Mouse (Mus musculus): Measurements from ENCODE around the gene Hoxc5.

Gene Hoxc5

GRCm38 (mm10) chr15:102990461-102991397 lies 23.5 kb downstream of the Hoxc5 start, which contains the start of gene Hoxc8:
TSS of gene Hoxc8 (plus strand) at chr15:102990607.
- DNase-seq (ENCODE audit: low spot score in 2 of 2): no peak

DNA sequence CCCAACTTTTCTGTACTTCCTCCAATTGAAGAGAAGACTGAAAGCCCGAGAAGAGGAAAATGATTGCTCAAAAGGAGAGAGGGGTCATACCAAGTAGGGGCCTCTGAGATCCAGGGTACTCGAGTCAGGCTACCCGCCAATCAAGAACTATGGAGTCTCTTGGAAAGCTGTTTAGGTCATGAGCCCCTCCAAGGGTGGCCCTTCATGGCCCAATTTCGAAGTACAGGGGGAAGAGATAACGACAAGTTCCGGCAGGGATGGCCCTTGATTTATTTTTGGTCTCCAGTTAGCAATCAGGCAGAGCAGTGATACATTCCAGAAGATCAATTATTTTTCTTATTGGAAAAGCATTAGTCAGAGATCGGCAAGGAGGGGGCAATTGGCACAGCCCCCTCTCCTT lies 24.5 kb downstream of the Hoxc5 start:
- no peak for DNase-seq (ENCODE audit: low spot score in 2 of 2)

GRCm38 (mm10) chr15:102992206-102992605 lies 25.0 kb downstream of the Hoxc5 start:
- no peak for DNase-seq (ENCODE audit: low spot score in 2 of 2)

- DNase-seq (ENCODE audit: low spot score in 2 of 2): no peak
These were observed 25.6 kb downstream of the Hoxc5 start for GRCm38 (mm10) chr15:102992863-102993262.

GRCm38 (mm10) chr15:102996548-102996947 lies 29.3 kb downstream of the Hoxc5 start:
- no peak for DNase-seq (ENCODE audit: low spot score in 2 of 2)

DNA sequence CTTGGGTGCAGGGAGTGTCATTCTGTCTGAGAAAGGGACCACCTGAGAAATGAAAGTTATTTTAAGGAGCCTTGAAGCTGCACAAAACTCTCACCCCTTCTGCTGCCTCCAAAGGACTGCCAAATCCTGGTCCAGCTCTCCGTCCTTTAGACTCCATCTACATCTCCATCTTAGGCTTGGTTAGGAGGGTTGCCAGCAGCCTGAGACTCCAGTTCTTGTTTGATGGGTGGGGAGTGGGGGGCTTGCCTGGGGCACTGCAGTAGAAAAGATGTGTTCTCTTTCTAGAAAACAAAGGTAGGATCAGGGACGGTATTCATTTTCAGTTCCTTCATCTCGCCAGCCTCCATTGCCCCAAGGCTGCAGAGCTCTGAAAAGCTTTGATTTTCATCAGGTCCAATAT lies 30.2 kb downstream of the Hoxc5 start:
- no peak for DNase-seq (ENCODE audit: low spot score in 2 of 2)

- DNase-seq (ENCODE audit: low spot score in 2 of 2): no peak
These were observed 30.7 kb downstream of the Hoxc5 start, which contains the start of gene Hoxc6 for GRCm38 (mm10) chr15:102997939-102998355. TSS of gene Hoxc6 (plus strand) at chr15:102998257.

GRCm38 (mm10) chr15:102998608-102999182 lies 31.5 kb downstream of the Hoxc5 start:
- no peak for DNase-seq (ENCODE audit: low spot score in 2 of 2)

DNA sequence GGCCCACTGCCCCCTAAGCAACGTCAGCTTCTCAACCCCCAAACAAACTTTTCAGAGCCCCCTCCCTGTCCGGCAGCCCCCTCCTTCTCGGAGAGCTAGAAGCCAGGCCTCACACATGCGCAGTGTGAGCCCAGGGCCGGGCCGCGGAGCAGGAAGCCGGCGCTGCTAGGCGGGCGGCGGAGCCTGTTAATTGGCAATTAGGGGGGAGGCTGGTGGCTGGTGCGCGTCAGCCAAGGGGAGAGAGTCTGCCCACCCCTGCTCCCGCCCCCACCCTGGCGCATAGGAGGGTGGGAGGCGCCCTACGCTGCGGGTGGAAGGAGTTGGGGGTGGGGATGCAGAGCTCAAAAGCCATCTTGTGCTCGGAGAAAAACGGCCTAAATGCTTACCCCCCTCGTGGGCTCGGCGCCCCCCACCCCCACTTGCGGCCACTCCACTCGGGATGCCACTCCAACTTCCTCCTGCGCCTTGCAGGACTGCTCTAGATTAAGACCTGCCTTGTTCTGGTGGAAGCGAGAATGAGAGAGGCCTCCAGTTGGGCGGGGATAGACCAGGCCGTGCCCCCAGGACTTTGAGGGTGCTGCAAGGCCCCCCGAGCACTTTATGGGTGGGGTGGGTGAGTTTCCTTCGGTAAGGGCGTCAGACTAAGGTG lies 32.1 kb downstream of the Hoxc5 start:
- no peak for DNase-seq (ENCODE audit: low spot score in 2 of 2)

GRCm38 (mm10) chr15:102999955-103000354 lies 32.7 kb downstream of the Hoxc5 start:
- no peak for DNase-seq (ENCODE audit: low spot score in 2 of 2)

DNA sequence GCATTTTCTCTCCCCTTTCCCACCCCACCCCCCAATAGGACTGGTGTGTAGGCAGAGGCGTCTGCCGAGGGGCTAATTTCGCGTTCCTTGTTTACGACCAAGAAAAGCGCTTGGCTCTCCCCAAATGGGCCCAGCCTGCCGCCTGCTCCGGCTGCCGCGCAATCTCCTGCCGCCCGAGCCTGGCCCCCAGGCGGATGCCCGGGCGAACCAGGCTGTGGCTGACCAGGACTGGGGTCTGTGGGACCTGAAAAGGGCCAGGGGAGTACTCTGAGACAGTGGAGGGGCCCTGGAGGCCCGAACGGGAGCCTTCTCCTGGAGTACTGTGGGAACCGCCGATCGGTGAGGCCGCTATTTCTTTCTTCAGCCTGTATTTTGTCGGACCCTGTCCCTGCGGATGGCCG lies 33.3 kb downstream of the Hoxc5 start:
- no peak for DNase-seq (ENCODE audit: low spot score in 2 of 2)

- DNase-seq (ENCODE audit: low spot score in 2 of 2): no peak
These were observed 34.1 kb downstream of the Hoxc5 start for GRCm38 (mm10) chr15:103001370-103001769.

DNA sequence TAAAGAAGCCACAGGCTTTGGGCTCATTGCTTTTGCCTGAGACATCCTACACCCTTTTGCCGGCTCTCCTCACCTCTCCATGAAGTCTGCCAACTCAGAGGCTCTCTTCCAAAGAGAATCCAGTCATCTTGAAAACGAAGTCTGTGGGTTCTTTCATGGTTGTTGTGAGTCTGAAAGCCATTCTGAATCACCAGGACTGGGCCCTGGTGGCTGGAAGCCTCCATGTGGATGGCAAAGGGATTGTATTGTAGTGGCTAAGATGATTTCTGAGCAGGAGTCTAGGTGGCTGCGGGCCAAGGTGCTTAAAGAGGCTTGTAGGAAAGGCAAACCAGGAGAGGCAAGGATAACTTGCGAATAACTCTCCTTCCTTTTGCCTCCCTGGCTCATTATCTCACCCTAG lies 34.9 kb downstream of the Hoxc5 start:
- no peak for DNase-seq (ENCODE audit: low spot score in 2 of 2)

DNA sequence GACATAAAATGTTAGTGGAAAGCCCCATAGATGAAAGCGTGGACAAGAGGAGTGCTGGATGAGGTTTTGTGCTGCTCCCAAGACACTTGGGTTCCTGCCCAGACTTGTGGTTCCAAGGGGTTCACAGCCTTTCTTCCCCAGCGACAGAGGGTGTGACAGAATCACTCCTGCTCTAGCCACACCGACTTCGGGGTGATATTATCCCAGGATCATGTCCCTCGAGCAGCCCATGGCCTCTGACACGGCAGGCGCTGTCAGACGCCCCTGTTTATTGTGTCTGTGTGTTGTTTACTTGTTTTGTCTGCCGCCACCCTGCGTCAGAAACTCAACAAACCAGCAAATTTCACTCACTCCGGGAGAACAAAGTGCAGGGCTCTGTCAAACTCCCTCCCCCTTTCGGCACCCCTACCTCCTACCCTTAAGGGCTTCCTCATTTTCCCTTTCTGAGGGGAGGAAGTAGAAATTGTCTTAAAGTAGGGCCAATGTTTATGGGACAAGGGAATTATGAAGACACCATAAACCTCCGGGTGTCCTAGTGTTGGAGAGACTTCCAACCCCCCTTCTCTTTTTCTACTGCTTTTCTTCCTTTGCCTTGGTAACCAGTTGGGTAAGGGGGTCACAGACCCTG lies 35.7 kb downstream of the Hoxc5 start:
- DNase-seq (ENCODE audit: low spot score in 2 of 2): no peak

DNA sequence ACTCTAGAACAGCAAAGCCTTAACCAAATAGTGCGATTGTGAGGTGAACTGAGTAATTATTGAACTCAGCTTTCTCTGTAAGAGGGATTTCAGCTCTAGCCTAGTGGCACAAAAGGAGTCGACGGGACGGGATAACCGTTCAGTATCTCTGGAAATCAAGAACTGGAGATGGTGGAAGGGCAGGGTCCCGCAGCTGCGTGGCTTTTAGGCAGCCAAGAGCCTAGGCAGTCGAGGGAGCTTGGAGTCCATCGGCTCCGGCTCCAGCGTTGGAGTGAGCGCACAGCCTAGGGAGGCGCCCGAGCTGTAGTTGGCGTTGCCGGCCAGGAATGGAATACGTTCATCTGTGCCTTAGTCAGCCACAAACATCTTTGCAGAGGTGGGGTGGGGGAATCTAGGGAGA lies 38.1 kb downstream of the Hoxc5 start:
- DNase-seq (ENCODE audit: low spot score in 2 of 2): no peak

DNA sequence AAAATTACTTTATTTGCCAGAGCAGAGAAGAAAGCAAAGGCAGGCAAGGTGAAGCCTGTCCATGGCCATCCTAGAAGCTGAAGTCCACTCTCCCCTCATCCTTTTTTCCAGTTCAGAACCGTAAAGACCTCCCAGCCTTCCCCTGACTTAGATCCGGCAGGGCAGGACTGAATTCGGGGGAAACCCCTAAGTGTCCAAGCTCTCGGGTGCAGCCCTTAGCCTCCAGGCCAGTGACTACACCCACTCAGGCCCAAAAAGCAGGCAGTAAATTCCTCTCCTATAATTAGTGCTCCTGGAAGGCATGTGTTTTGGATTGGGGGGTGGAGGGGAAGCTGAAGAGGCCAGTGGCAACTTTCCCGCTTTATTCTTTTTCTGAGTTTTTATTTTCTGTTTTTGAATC lies 38.6 kb downstream of the Hoxc5 start:
- DNase-seq (ENCODE audit: low spot score in 2 of 2): no peak

DNA sequence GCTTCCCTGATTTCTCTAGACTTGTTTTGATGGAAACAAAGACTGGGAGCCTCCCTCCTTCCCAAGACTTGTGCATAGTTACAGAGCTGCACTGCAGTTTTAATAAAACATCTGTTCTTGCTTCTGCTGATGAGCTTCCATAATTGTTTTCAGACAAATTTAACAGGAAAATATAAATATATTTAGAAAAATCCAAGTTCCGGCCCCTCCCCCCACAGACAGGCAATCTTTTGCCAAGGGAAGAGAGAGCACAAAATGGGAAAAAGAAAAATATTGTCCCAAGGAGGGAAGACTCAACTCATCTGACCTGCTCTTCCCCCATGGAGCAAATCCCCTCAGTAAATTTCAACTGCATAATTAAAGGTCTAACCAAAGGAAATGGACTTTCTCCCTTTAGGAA lies 39.1 kb downstream of the Hoxc5 start:
- DNase-seq (ENCODE audit: low spot score in 2 of 2): no peak

DNA sequence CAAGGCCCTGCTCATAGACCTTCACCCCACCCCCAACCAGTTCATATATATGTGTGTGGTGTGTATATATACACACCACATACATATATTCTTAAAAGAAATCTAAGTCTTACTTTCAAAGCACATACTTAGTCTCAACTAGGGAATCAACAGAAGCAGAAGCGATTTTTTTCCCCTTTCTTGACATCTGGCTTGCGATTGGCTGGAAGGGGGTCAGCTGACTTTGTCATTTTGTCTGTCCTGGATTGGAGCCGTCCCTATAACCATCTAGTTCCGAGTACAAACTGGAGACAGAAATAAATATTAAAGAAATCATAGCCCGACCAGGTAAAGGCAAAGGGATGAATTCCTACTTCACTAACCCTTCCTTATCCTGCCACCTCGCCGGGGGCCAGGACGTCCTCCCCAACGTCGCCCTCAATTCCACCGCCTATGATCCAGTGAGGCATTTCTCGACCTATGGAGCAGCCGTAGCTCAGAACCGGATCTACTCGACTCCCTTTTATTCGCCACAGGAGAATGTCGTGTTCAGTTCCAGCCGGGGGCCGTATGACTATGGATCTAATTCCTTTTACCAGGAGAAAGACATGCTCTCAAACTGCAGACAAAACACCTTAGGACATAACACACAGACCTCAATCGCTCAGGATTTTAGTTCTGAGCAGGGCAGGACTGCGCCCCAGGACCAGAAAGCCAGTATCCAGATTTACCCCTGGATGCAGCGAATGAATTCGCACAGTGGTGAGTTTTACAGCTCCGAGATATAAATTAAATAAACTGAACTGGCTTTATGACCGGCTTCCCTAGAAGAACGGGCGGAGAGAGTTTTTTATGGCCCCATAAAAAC lies 42.2 kb downstream of the Hoxc5 start:
- no peak for DNase-seq (ENCODE audit: low spot score in 2 of 2)

- no peak for DNase-seq (ENCODE audit: low spot score in 2 of 2)
These were observed 43.0 kb downstream of the Hoxc5 start for GRCm38 (mm10) chr15:103010112-103010846.

DNA sequence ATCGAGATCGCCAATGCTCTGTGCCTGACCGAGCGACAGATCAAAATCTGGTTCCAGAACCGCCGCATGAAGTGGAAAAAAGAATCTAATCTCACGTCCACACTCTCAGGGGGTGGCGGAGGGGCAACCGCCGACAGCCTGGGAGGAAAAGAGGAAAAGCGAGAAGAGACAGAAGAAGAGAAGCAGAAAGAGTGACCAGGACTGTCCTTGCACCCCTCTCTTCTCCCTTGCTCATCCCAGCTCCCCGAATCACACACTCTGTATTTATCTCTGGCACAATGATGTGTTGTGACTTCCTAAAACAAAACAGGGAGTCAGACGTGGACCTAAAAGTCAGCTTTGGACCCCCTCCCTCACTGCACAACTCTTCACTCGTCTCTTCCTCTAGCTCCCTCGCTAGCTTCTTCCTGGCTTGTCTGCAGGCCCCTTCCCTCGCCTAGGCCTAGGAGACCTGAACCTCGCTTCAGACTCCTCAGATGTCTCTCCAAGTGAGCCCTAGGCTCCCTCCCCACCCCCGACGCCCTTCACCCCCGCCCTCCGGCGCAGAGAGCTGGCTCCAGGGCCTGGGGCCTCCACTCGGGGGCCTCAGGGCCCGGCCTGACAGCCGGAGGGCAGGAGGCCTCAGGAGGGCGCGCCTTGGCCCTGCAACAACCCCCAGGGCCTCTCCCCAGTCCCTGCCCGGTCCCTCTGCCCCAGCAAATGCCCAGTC lies 43.8 kb downstream of the Hoxc5 start:
- DNase-seq (ENCODE audit: low spot score in 2 of 2): no peak
